Mouse (Mus musculus) left cerebral cortex, adult 2 months (tissue): ENCODE results near the gene Phpt1. TPM values are rescaled to one million over a fixed set of nuclear protein-coding genes. Genes with fewer than 3 reads are reported as not detected.

Experiments
- DNase-seq, 2 experiments: peaks; one replicate each; pipeline ENCODE4 v3.0.0; 2021 to 2022; ENCODE audit warnings: low spot score in 2 of 2, mixed read lengths in 1 of 2; ENCODE audit errors: extremely low spot score in 1 of 2
- H3K27ac ChIP-seq: fragments of 200-600 bp; 2 replicates; pipeline ENCODE4 v1.8.1; 2022
- H3K4me3 ChIP-seq: fragments of 200-600 bp; 2 replicates; pipeline ENCODE4 v1.8.1; 2022
- CTCF ChIP-seq: fragments of 200-600 bp; IDR thresholded peaks from 2 replicates; pipeline ENCODE4 v1.8.1; 2022; ENCODE audit warnings: antibody characterized with exemption, mild to moderate bottlenecking, moderate library complexity
- intact Hi-C: fragments of 180-260 bp; cut with DNase I; formaldehyde crosslinking; loops from one replicate; pipeline ENCODE4 v1.15.1; 2025
- total RNA-seq, 2 experiments: library from RNA; stranded (reverse); gene quantifications; 2 replicates each; pipeline ENCODE4 v1.2.3; 2021

The Phpt1 gene
- total RNA-seq, 2 experiments from 2014 or later, result 64.0 to 70.5 TPM

DNA sequence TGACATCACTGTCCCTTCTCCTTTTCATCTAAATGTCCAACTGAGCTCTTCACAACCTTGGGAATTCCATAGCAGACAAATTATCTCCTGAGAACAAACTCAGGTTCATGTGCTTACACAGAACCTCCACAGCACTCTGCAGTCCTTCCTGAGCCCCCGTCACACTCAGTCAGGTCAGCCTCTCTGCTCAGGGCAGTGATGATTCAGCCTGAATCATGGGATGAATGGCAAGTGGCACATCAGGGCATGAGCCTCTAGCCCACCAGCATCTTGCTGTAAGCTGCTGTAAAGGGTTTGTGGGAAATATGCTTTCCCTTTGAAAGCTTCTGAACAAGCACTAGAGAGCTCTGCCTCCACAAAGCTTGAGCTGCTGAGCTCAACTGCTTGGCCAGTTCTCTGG lies 23.7 kb upstream of the Phpt1 start:
- no peak for DNase-seq
- Histone ChIP-seq H3K4me3 (no peak overlapping the region), H3K27ac (no peak overlapping the region)
- intact Hi-C loops, result no loop called here
- TF ChIP-seq CTCF, result no peak

DNA sequence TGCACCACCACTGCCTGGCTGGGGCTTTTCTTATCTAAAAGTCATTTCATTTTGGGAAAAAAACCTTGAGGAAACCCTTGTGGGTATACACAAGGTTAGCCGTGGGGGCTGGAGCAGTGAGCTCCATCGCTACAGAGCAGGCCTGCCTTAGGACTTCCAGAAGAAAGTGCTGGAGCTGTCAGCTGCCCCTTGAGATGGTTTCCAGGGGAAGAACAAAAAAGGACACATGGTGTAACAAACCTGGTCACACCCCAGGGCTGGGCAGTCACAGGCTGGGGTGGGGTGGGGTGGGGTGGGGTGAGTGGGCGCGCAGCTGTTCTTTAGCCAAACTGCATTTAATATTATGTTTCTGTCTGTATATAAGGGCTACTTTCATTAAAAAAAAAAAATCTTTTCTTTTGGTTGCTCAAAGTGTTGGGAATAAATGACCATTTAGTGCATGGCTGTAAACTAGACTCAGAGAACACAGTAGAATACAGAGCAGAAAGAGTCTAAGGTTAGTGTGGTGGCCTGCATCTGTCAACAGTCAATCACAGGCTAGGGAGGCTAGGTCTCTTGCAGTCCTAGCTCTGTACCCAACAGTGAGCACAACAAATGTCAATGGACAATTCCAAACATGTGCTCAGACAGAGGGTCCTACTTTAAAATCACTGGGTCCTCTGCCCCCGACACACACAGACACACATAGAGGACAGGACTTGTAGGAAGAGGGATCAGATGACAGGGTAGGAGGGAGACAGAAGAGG lies 21.9 kb upstream of the Phpt1 start:
- H3K4me3 ChIP-seq, result no peak overlapping the region
- intact Hi-C loops, result no loop called here
- TF ChIP-seq CTCF, result no peak
- no peak for DNase-seq
- no peak overlapping the region for H3K27ac ChIP-seq

GRCm38 (mm10) chr2:25591863-25592262 lies 16.8 kb upstream of the Phpt1 start:
- no peak for DNase-seq
- intact Hi-C loops, result no loop called here
- H3K4me3 ChIP-seq, result no peak overlapping the region
- peak; percentile 69 for TF ChIP-seq CTCF
- no peak overlapping the region for H3K27ac ChIP-seq

- Histone ChIP-seq H3K4me3 (no peak overlapping the region), H3K27ac (no peak overlapping the region)
- intact Hi-C loops, result no loop called here
- DNase-seq, result peak in 1 of 2 experiments; percentile 8
- TF ChIP-seq CTCF, result no peak
These were observed 13.3 kb upstream of the Phpt1 start for GRCm38 (mm10) chr2:25588227-25588907.

GRCm38 (mm10) chr2:25587290-25587689 lies 12.3 kb upstream of the Phpt1 start:
- intact Hi-C loops, result no loop called here
- DNase-seq, result no peak
- TF ChIP-seq CTCF, result no peak
- Histone ChIP-seq H3K27ac (no peak overlapping the region; the same call in 1 of the 2 replicates), H3K4me3 (no peak overlapping the region)

GRCm38 (mm10) chr2:25585601-25586000 lies 10.6 kb upstream of the Phpt1 start:
- intact Hi-C loops, result no loop called here
- no peak overlapping the region for H3K4me3 ChIP-seq
- H3K27ac ChIP-seq, result peak overlapping the region; percentile 96
- no peak for TF ChIP-seq CTCF
- DNase-seq, result no peak

- no peak for TF ChIP-seq CTCF
- Histone ChIP-seq H3K4me3 (no peak overlapping the region), H3K27ac (peak overlapping the region; percentile 96)
- DNase-seq, result peak in 1 of 2 experiments; percentile 32
- intact Hi-C loops, result loop anchor here (5.0 kb wide), 1 partner anchor 38 kb away; the partner anchor contains the start of gene Traf2
These were observed 9.8 kb upstream of the Phpt1 start for GRCm38 (mm10) chr2:25584856-25585255.

GRCm38 (mm10) chr2:25584152-25584551 lies 9.1 kb upstream of the Phpt1 start:
- H3K27ac ChIP-seq, result peak overlapping the region; percentile 96
- peak in 1 of 2 experiments; percentile 10 for DNase-seq
- no peak overlapping the region for H3K4me3 ChIP-seq
- TF ChIP-seq CTCF, result no peak
- intact Hi-C loops, result loop anchor here (5.0 kb wide), 1 partner anchor 37 kb away; the partner anchor contains the start of gene Traf2

DNA sequence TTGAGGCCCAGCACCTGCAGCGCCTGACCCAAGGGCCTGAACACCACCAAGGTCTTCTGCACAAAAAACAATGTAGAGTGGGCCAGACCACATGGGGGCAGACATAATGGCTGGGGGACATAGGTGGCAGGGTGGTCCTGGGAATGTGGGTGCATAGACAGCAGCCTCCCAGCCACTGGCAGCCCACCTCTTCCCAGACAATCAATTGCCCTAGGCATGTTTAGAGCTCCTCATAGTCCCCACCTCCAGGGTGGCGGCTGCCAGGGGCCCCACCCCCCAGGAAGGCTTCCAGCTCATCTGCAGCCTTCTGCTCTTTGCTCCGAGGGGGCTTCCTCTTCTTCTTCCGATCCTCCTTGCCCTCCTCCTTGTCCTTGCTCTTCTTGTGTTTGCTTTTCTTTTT lies 8.5 kb upstream of the Phpt1 start:
- Histone ChIP-seq H3K4me3 (no peak overlapping the region), H3K27ac (peak overlapping the region; percentile 96)
- peak in 1 of 2 experiments; percentile 16 for DNase-seq
- no peak for TF ChIP-seq CTCF
- intact Hi-C loops, result loop anchor here (5.0 kb wide), 1 partner anchor 36 kb away; the partner anchor contains the start of gene Traf2

GRCm38 (mm10) chr2:25583120-25583481 lies 8.1 kb upstream of the Phpt1 start:
- peak in 1 of 2 experiments; percentile 27 for DNase-seq
- Histone ChIP-seq H3K4me3 (no peak overlapping the region), H3K27ac (peak overlapping the region; percentile 96)
- intact Hi-C loops, result loop anchor here (5.0 kb wide), 1 partner anchor 36 kb away; the partner anchor contains the start of gene Traf2
- no peak for TF ChIP-seq CTCF

DNA sequence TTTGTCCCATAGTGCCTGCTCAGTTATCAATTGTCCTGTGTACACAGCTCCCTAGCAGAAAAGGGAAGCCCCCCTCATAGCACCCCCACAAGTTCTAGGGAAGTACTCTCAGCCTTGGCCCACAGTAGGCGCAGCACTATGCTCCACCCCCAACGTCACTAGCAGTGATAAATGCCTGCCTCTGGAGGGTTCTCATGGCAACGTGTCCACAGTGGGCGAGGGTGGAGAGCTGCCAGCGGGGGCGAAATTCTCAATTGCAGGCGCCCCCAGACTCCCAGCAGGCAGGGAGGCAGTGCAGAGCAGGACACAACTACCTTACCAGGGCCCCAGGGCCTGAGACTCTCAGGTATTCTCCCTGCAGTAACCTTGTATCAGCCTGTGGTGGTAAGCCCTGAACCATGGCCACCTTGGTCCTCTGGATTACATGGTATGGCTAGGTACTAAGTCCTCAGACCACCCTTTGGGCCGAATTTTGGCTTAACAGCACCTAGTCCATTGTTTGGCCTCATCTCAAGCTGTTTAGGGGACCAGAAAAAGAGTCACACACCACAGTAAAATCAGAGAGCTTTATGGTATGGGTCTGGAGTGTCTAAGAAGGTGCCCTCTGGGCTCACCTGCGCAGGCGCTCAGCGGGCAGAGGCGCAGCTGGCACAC lies 7.6 kb upstream of the Phpt1 start:
- Histone ChIP-seq H3K4me3 (no peak overlapping the region), H3K27ac (peak overlapping the region; percentile 96)
- TF ChIP-seq CTCF, result no peak
- peak; percentile 85 to 88 for DNase-seq
- intact Hi-C loops, result loop anchor here (5.0 kb wide), 1 partner anchor 35 kb away; the partner anchor contains the start of gene Traf2

DNA sequence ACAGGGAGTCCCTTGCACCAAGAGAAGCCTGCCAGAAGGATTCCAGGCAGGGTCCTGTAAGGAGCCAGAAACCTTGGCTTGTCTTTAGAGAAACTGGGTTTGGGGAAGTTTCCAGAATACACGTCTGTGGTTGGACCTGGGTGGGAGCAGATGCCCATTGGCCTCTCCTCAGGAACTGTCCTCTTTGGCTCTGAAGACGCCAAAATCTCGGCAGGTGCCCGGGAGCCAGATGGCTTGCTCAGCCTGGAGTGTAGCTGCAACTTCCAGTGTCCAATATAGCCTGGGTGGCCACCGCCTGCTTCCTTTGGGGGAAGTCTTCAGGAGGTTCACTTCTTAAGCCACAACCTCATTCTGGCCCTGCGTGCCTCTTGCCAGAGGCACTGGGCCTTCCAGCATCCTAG lies 6.9 kb upstream of the Phpt1 start:
- intact Hi-C loops, result loop anchor here (5.0 kb wide), 1 partner anchor 35 kb away; the partner anchor contains the start of gene Traf2
- DNase-seq, result peak; percentile 31 to 44
- H3K27ac ChIP-seq, result peak overlapping the region; percentile 96
- H3K4me3 ChIP-seq, result peak overlapping the region; percentile 60
- no peak for TF ChIP-seq CTCF
